Mouse (Mus musculus): ENCODE measurements around the gene Drg1. TPM values are rescaled to one million over a fixed set of nuclear protein-coding genes. Genes with fewer than 3 reads are reported as not detected.

Drg1 gene
- polyA plus RNA-seq, 1 experiment from 2014 or later, result 142 TPM

- Histone ChIP-seq H3K4me2 (peak overlapping the region; percentile 85), H3K4me3 (peak overlapping the region; percentile 77), H3K4me1 (replicated peaks) (peaks cover 42% of the 10 kb centered on the region), H3K9ac (peak overlapping the region; percentile 99), H3K36me3 (peaks cover 13% of the 10 kb centered on the region), H3K27me3 (no peaks in the 10 kb centered on the region), H3K9me3 (replicated peaks) (no peaks in the 10 kb centered on the region), H3K27ac (peak overlapping the region; percentile 99)
- WGBS, result 0% methylated on average over 38 of the region's 40 CpGs
- peak; percentile 84 for ATAC-seq (replicated peaks; ENCODE audit: insufficient number of reproducible peaks, insufficient read depth, low FRiP score, low read depth)
Observed at GRCm38 (mm10) chr11:3289302-3289802, 23.1 kb upstream of the Drg1 start.

GRCm38 (mm10) chr11:3288521-3289301 lies 22.5 kb upstream of the Drg1 start, which contains the start of gene Patz1:
Gene Patz1 (plus strand): TSS chr11:3288874.
- H3K36me3 ChIP-seq, result peaks cover 6% of the 10 kb centered on the region; the same call in 1 of the 2 replicates
- peak within 1 kb of the TSS; percentile 99 for H3K9ac ChIP-seq
- peak within 1 kb of the TSS; percentile 85 for H3K4me2 ChIP-seq
- under 1% methylated on average over 41 of the region's 41 CpGs for WGBS
- peaks cover 36% of the 10 kb centered on the region for H3K4me1 ChIP-seq (replicated peaks)
- ATAC-seq (replicated peaks; ENCODE audit: insufficient number of reproducible peaks, insufficient read depth, low FRiP score, low read depth), result peak; percentile 10
- no peaks in the 10 kb centered on the region for H3K27me3 ChIP-seq
- no peaks in the 10 kb centered on the region for H3K9me3 ChIP-seq (replicated peaks)
- peak within 1 kb of the TSS; percentile 99 for H3K27ac ChIP-seq
- H3K4me3 ChIP-seq, result peak within 1 kb of the TSS; percentile 77

GRCm38 (mm10) chr11:3287921-3288320 lies 21.7 kb upstream of the Drg1 start:
- H3K36me3 ChIP-seq, result no peaks in the 10 kb centered on the region
- H3K4me3 ChIP-seq, result peak overlapping the region; percentile 77
- no peaks in the 10 kb centered on the region for H3K9me3 ChIP-seq (replicated peaks)
- ATAC-seq (replicated peaks; ENCODE audit: insufficient number of reproducible peaks, insufficient read depth, low FRiP score, low read depth), result no peak
- peak overlapping the region; percentile 99; the same call in 1 of the 2 replicates for H3K27ac ChIP-seq
- peak overlapping the region; percentile 85 for H3K4me2 ChIP-seq
- no peaks in the 10 kb centered on the region for H3K27me3 ChIP-seq
- H3K9ac ChIP-seq, result peak overlapping the region; percentile 99
- WGBS, result 68% methylated on average over 5 of the region's 5 CpGs
- peaks cover 28% of the 10 kb centered on the region for H3K4me1 ChIP-seq (replicated peaks)

- Histone ChIP-seq H3K9ac (no peak overlapping the region), H3K36me3 (no peaks in the 10 kb centered on the region), H3K4me3 (no peak overlapping the region), H3K27ac (no peak overlapping the region), H3K9me3 (replicated peaks) (no peaks in the 10 kb centered on the region), H3K27me3 (no peaks in the 10 kb centered on the region), H3K4me2 (no peak overlapping the region), H3K4me1 (replicated peaks) (peaks cover 20% of the 10 kb centered on the region)
- WGBS, result 53% methylated on average over 6 of the region's 6 CpGs
- no peak for ATAC-seq (replicated peaks; ENCODE audit: insufficient number of reproducible peaks, insufficient read depth, low FRiP score, low read depth)
Observed at GRCm38 (mm10) chr11:3287131-3287530, 20.9 kb upstream of the Drg1 start.

GRCm38 (mm10) chr11:3285940-3286339 lies 19.7 kb upstream of the Drg1 start:
- H3K4me2 ChIP-seq, result no peak overlapping the region
- H3K27me3 ChIP-seq, result no peaks in the 10 kb centered on the region
- peaks cover 9% of the 10 kb centered on the region for H3K4me1 ChIP-seq (replicated peaks)
- H3K27ac ChIP-seq, result no peak overlapping the region
- peaks cover 8% of the 10 kb centered on the region; the same call in 1 of the 2 replicates for H3K9me3 ChIP-seq (replicated peaks)
- no peaks in the 10 kb centered on the region for H3K36me3 ChIP-seq
- 85% methylated on average over 3 of the region's 3 CpGs for WGBS
- H3K9ac ChIP-seq, result no peak overlapping the region
- H3K4me3 ChIP-seq, result no peak overlapping the region
- ATAC-seq (replicated peaks; ENCODE audit: insufficient number of reproducible peaks, insufficient read depth, low FRiP score, low read depth), result no peak

GRCm38 (mm10) chr11:3283645-3284044 lies 17.4 kb upstream of the Drg1 start:
- Histone ChIP-seq H3K36me3 (no peaks in the 10 kb centered on the region), H3K27me3 (no peaks in the 10 kb centered on the region), H3K4me3 (no peak overlapping the region)

GRCm38 (mm10) chr11:3282887-3283286 lies 16.7 kb upstream of the Drg1 start:
- Histone ChIP-seq H3K4me3 (no peak overlapping the region), H3K27me3 (no peaks in the 10 kb centered on the region), H3K4me1 (replicated peaks) (no peaks in the 10 kb centered on the region), H3K4me2 (no peak overlapping the region), H3K36me3 (no peaks in the 10 kb centered on the region), H3K27ac (no peak overlapping the region), H3K9ac (no peak overlapping the region), H3K9me3 (replicated peaks) (peaks cover 9% of the 10 kb centered on the region; the same call in 1 of the 2 replicates)
- WGBS, result 82% methylated on average over 6 of the region's 6 CpGs
- ATAC-seq (replicated peaks; ENCODE audit: insufficient number of reproducible peaks, insufficient read depth, low FRiP score, low read depth), result no peak

More at GRCm38 (mm10) chr11:3283645-3284044, 17.4 kb upstream of the Drg1 start:
- no peak for ATAC-seq (replicated peaks; ENCODE audit: insufficient number of reproducible peaks, insufficient read depth, low FRiP score, low read depth)
- peaks cover 9% of the 10 kb centered on the region; the same call in 1 of the 2 replicates for H3K9me3 ChIP-seq (replicated peaks)
- H3K27ac ChIP-seq, result no peak overlapping the region
- H3K9ac ChIP-seq, result no peak overlapping the region
- H3K4me2 ChIP-seq, result no peak overlapping the region
- peaks cover 7% of the 10 kb centered on the region for H3K4me1 ChIP-seq (replicated peaks)
- WGBS, result 89% methylated on average over 6 of the region's 6 CpGs

- peaks cover 9% of the 10 kb centered on the region; the same call in 1 of the 2 replicates for H3K9me3 ChIP-seq (replicated peaks)
- 60% methylated on average over 2 of the region's 2 CpGs for WGBS
- no peak overlapping the region for H3K9ac ChIP-seq
- no peak overlapping the region for H3K4me2 ChIP-seq
- no peaks in the 10 kb centered on the region for H3K27me3 ChIP-seq
- no peaks in the 10 kb centered on the region for H3K36me3 ChIP-seq
- ATAC-seq (replicated peaks; ENCODE audit: insufficient number of reproducible peaks, insufficient read depth, low FRiP score, low read depth), result no peak
- H3K4me3 ChIP-seq, result no peak overlapping the region
- no peaks in the 10 kb centered on the region for H3K4me1 ChIP-seq (replicated peaks)
- H3K27ac ChIP-seq, result no peak overlapping the region
Observed at GRCm38 (mm10) chr11:3279729-3280128, 13.5 kb upstream of the Drg1 start.

- Histone ChIP-seq H3K27me3 (no peaks in the 10 kb centered on the region), H3K9me3 (replicated peaks) (peaks cover 9% of the 10 kb centered on the region; the same call in 1 of the 2 replicates), H3K4me2 (no peak overlapping the region), H3K9ac (no peak overlapping the region), H3K4me3 (no peak overlapping the region), H3K27ac (no peak overlapping the region), H3K4me1 (replicated peaks) (no peaks in the 10 kb centered on the region), H3K36me3 (no peaks in the 10 kb centered on the region)
- WGBS, result 53% methylated on average over 5 of the region's 5 CpGs
- no peak for ATAC-seq (replicated peaks; ENCODE audit: insufficient number of reproducible peaks, insufficient read depth, low FRiP score, low read depth)
Observed at GRCm38 (mm10) chr11:3278351-3278750, 12.1 kb upstream of the Drg1 start.

- Histone ChIP-seq H3K4me3 (no peak overlapping the region), H3K4me2 (no peak overlapping the region), H3K9me3 (replicated peaks) (no peaks in the 10 kb centered on the region), H3K27ac (no peak overlapping the region), H3K9ac (no peak overlapping the region), H3K27me3 (no peaks in the 10 kb centered on the region), H3K36me3 (peaks cover 3% of the 10 kb centered on the region; the same call in 1 of the 2 replicates), H3K4me1 (replicated peaks) (peaks cover 15% of the 10 kb centered on the region)
- 42% methylated on average over 4 of the region's 4 CpGs for WGBS
- ATAC-seq (replicated peaks; ENCODE audit: insufficient number of reproducible peaks, insufficient read depth, low FRiP score, low read depth), result no peak
Observed at GRCm38 (mm10) chr11:3269241-3269640, 3.0 kb upstream of the Drg1 start.

GRCm38 (mm10) chr11:3267133-3267532 lies 918 bp upstream of the Drg1 start:
- peak overlapping the region; percentile 67 for H3K9ac ChIP-seq
- no peaks in the 10 kb centered on the region for H3K27me3 ChIP-seq
- WGBS, result 48% methylated on average over 7 of the region's 7 CpGs
- peak overlapping the region; percentile 96 for H3K27ac ChIP-seq
- H3K4me2 ChIP-seq, result peak overlapping the region; percentile 64
- peaks cover 17% of the 10 kb centered on the region for H3K4me1 ChIP-seq (replicated peaks)
- peak overlapping the region; percentile 99 for H3K4me3 ChIP-seq
- no peak for ATAC-seq (replicated peaks; ENCODE audit: insufficient number of reproducible peaks, insufficient read depth, low FRiP score, low read depth)
- H3K9me3 ChIP-seq (replicated peaks), result no peaks in the 10 kb centered on the region
- H3K36me3 ChIP-seq, result peaks cover 21% of the 10 kb centered on the region

Data from heart, embryonic 15.5 days (tissue).